Mouse (Mus musculus): ENCODE data around the gene Ckm.

The Ckm gene

DNA sequence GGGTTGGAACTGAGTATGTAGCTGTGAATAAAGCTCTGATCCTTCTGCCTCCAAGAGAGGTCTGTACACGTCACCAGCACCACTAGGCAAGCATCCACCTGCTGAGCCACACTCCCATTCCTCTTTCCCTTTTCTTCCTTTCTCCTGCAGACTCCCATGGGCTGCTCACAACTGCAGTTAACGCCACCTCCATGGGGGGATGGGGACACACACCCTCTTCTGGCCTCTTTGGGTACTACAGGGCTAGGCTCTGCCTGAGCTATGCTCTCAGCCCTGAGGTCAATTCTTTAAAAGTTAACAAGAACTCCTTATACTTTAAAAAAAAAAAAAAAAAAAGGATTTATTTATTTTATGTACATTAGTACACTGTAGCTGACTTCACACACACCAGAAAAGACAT lies 27.9 kb downstream of the Ckm start:
- DNase-seq (ENCODE audit: low read depth), result no peak

DNA sequence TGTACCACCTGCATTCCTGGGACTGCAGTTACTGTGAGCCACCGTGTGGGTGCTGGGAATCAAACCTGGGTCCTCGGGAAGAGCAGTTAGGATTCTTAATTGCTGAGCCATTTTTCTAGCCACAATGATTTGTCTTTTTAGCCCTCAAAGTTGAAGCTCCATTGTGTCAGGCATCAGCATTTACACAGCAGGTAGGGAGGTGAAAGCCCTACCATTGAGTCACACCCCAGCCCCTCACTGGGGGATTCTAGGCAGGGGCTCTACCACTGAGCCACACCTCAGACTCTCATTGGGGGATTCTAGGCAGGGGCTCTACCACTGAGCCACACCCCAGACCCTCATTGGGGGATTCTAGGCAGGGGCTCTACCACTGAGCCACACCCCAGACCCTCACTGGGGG lies 31.7 kb downstream of the Ckm start:
- DNase-seq (ENCODE audit: low read depth), result no peak

DNA sequence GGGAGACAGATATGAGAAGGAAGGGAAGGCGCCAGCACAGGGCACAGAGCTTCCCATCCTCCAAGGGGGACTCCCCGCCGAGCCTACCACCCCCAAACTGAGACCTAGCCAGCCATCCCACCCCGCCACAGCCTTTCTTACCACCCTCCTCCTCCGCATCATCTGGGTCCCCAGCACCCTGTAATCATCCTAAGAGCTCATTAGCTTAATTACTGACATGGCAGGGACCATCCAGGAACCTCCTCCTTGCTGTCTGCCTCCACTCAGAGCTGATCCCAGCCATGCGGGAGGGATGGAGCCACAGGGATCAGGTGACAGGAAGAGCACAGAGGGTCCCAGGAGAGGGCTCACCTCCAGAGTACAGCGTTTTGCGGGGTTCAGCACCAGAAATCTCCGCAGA lies 32.5 kb downstream of the Ckm start:
- no peak for DNase-seq (ENCODE audit: low read depth)

DNA sequence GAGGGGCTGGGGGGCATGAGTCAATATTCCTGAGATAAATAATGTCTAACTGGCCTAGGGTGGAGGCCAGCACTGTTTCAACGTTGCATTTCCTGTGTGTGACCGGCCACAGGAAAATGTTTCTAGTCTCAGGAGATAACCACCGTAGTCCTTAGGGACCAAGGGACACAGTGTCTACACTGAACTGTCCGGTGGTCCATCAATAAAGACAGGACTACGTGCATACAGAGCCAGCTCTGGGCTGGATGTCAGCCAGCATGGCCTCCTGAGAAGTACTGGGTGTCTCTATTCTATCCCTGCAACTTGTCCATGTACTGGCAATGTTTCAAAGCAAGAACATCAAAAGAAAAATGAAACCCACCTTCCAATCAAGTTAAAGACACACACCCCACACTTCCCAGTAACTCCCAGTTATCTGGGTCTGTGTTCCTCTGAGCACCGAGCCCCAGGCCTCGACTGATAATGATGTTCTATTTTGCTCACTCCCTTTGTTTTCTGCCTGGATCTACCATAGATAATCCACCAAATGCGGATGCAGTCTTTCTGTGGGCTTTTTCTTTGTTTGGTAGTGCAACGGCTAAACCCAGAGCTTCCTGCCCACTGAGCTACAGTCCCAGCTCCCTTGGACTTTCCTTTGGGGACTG lies 37.0 kb downstream of the Ckm start:
- DNase-seq (ENCODE audit: low read depth), result no peak

DNA sequence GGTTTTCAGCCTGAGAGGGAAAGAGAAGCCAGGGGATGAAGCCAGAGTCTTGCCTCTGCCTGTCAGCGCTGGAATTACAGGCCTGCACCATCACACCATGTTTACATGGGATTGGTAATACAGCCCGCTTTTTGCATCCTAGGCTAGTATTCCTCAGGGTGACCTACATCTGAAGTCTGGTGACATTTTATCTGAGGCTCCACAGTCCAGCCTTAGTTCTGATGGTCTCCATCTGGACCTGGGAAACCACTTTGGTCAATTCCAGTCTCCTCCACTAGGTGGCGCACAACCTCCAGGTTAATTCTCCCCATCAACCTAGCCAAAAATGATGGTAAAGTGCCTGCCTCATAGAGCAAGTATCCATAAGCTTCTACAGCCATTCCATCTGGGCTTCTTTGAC lies 38.8 kb downstream of the Ckm start:
- peak; percentile 92 for DNase-seq (ENCODE audit: low read depth)

DNA sequence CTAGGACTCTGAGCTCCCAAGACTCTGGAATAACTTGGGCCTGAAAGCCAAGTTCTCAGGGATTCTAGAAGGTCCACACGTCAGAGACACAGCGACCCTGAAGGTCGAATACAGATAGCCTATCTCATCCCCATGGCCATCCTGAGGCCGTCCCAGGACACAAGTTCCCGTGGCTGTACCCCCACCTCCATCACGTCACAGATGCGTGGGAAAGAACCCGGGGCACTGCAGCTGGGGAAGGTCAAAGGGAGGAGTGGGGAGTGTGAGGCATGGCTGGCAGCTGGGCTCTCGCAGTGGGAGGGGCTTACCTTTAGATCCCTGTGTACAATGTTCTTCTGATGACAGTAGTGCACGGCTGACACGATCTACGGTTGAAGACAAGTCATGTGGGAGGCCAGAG lies 40.2 kb downstream of the Ckm start:
- DNase-seq (ENCODE audit: low read depth), result no peak

DNA sequence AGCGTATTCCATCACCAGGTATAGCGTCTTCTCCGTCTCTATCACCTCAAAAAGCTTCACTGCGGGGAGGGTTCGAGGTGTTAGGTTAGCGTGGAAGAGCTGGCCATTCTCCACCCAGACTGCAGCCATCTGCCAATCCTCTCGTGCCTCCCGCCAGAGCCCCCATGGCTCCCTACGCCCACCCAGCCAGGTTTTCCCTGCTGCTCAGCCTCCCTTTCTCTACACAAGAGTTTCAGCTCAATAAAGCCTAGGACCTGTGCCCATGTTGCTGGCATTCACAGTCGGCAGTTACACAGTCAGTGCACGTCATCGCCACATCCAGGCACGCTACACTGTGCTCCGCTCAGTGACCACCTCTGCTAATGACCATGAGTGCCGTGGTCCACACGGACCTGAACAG lies 43.1 kb downstream of the Ckm start:
- no peak for DNase-seq (ENCODE audit: low read depth)

DNA sequence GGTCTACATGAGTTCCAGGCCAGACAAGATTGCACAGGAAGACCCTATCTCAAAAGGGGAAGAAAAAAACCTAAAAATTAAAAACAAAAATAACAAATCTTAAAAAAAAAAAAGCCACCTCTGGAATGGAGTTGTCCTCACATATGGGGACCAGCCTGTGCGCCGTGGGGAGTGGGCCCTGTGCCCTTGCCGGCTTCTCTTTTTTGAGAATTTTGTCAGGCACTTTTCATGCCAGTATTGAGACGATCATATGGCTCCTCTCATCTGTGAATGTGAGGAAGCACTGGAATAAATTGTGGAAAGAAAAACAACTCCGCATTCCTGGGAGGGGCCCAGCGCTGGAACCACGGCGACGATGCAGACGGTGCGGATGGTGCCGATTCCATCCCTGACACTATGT lies 44.6 kb downstream of the Ckm start:
- no peak for DNase-seq (ENCODE audit: low read depth)

DNA sequence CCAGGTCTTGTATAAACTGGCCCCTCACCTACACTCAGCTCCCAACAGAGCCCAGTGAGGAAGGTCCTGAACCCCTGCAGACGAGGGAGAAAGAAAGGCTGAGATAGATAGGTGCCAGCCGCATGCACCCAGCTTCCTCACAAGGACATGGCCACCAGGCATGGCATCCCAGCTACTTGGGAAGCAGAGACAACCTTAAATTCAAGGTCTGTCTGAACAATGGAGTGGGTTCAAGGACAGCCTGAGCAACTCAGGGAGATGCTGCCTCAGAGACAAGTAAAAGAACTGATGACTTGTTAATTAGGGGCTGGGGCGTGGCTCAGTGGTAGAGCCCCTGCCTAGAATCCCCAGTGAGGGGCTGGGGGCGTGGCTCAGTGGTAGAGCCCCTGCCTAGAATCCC lies 50.6 kb downstream of the Ckm start:
- no peak for DNase-seq (ENCODE audit: low read depth)

DNA sequence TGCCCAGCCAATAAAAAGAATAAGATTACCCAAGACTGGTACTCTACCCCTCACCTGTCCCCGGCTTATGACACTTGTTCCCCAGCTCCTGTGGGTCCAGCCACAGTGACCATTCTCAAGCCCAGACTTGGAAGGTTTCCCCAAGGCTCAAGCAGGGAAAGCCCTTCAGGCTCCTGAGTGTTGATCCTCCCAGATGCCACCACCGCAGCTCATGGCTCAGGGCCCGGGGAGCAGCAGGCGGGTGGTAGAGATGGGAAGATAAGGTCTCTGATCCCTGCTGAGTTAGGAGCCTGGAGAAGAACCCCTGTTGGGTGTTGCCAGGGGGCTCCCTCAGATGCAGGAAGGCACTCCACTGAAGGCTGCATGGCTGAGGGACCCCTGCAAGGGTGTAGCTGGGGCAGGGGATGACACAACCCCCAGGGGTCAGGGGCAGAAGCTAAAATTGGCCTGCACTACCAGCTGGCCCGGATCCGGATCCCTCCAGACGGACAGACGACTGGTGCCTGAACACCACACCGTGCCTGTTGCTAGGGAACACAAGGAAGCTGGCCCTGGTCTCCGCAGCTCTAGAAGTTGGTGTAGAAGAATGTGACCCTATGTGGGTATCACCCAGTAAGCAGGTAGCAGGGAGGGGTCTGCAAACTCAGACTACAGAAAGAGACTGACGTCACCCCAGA lies 51.4 kb downstream of the Ckm start:
- no peak for DNase-seq (ENCODE audit: low read depth)

DNA sequence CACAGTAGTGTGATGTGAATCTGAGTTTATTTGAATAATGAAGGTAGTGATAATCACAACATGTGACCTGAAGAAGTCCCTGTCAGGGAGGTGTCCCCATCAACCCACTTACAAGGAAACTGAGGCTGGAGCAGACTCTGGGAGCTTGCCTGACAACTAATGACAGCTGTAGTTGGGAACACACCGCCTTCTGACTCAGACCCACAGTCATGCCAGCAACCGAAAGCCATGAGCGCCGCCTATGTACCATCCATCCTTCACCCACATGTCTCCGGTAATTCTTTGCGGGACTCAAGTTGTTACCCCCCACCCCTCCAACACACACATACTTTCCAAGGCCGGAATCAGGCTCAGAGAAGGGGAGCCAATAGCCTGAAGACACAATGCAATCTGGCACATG lies 52.1 kb downstream of the Ckm start:
- no peak for DNase-seq (ENCODE audit: low read depth)

DNA sequence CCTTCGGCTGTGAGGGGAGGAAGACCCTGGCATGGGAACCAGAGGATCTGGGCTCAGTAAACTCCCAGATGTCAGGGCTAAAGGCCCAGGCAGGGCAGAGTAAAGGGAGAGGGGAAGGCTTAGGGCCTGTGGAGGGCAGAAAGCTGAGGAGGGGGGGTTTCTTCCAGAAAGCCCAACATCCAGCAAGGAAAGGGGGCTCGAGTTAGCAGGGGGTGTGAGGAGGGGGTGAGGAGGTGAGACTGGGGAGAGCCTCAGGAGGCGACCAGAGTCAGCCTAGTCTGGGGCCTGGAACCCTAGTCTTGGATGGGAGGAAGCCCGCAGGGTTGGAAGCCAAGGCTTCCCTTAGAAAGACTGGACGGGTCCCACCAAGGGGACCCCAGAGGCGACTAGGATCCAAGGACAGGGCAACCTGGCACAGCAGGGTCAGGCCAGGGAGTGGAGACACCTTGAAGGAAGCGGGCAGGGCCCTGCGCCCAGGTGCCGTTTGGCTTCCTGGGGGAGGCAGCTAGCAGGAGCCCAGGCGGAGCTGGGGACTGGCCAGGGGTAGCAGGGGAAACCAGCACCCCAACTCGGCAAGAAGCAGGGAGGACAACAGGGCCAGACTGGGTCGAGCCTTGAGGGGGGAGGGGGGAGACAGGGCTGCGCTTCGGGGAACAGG lies 53.0 kb downstream of the Ckm start:
- DNase-seq (ENCODE audit: low read depth), result no peak

DNA sequence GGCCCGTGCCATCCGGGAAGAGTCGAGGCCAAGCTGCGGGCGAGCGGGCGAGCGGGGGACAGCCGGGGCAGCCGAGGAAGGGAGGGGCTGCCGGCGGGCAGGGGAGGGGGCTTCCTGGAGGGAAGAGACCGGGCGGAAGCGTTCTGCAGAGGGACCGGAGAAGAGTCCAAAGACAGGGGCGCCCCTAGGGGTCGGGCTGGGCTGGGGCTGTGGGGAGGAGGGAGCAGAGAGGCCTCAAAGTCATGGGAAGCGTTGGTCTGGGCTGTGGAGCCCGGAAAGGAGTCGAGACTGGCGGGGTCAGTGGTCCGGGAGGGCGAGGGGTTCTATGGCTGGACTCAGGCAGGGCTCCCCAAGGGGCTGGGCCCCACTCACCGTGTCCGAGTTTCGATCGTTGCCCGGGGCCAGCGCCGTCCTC lies 53.5 kb downstream of the Ckm start:
- DNase-seq (ENCODE audit: low read depth), result peak; percentile 76

DNA sequence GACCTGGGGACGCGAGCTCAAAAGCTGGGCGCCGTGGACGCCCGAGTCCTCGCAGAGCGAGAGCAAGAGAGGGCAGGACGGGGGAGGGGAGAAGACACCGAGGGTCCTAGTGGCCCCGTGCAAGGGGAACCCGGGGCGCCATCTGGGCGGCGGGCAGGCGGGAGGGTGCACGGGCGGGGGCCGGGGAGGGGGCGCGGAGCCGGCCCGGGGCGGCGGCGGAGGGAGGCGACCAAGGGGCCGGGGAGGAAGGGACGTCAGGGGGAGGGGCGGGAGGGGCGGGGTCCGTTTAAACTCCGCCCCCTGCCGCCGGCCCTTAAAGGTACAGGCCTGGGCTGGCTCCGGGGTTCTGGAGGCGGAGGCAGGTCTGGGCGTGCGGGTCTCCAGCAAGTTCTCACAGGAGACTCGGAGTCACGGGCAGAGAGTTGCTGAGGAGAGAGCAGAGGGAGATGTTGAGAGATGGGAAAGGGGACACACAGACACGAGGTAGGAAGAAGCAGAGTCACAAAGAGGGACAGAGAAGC lies 54.1 kb downstream of the Ckm start, which contains the start of gene Mark4:
TSS of gene Mark4 (minus strand) at position 231 of the 521 bp plus-strand sequence.
- DNase-seq (ENCODE audit: low read depth), result peak; percentile 92

DNA sequence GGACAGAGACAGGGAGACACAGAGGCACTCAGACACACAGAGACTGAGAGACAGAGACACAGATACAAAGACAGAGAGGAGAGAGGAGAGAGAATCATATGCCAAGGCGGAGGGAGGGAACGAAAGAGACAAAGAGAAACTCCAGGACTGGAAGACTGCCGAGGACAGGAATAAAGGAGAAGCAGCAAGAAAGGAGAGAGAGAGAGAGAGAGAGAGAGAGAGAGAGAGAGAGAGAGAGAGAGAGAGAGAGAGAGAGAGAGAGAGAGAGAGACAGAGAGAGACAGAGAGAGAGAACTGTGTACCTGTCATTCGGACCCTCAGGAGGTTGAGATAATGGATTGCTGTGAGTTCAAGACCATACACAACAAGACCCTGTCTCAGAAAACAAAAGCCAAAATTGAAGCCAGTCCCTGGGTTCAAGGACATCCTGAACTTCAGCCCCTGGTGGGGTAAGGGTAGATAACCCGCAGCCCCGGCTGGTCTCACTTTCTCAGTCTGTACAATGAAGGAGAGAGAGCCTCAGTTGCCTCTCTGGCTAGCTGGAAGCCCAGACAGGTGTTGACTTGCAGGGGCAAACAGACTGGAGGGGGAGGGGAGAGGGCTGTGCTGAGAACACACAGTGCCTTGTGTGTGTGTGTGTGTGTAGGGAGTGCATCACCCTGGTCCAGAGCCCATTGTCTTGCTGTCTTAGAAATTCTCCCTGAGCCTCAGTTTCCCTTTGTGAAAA lies 54.7 kb downstream of the Ckm start:
- no peak for DNase-seq (ENCODE audit: low read depth)

DNA sequence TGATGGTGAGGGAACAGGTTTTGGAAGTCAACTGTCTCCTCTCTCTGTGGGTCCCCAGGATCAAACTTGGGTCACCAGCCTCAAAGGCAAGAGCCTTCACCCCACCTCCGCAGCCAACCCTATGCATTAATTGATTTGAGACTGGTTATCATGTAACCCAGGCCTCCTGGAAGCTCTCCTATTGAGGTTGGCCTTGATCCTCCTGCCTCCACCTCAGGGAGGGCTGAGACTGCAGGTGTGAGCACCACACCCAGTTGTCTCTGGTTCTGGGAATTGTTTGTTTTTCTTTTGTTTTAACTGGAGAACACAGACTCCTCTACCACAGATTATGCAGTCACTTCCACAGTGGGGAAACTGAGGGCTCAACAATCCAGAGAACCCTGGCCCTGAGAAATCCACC lies 55.9 kb downstream of the Ckm start:
- no peak for DNase-seq (ENCODE audit: low read depth)

DNA sequence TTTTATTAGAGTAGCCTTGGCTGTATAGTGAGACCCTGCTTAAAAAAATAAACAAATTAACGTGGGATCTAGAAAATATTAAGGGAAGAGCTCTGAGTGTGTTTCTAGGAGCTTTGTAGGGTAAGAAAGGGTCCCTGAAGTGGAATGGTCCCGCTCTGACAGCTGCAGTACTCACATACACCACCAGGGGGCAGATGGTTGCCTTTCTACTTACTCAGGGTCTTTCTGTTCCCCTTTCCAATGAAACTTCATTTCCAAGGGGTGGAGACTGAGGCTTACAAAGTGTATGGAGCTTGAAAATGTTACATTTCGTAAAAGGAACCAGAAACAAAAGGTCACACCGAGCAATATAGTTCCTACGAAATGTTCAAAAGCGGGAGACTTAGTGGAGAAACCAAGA lies 56.9 kb downstream of the Ckm start:
- DNase-seq (ENCODE audit: low read depth), result peak; percentile 84

DNA sequence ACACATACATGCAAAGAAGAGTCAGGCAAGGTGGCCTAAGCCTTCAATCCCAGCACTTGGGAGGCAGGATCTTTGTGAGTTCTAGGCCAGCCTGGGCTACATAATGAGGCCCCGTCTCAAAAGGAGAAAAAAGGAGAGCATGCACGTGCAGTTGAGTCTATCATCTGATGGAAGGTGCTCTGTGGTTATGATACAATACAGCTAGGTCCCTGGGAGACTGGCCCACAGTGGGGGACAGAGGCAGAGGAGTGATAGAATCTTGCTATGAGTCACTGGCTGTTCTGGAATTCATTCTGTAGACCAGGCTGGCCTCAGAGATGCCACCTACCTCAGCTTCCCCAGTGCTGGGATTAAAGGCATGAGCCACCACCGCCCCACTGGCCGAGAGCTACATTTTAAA lies 57.9 kb downstream of the Ckm start:
- DNase-seq (ENCODE audit: low read depth), result no peak

DNA sequence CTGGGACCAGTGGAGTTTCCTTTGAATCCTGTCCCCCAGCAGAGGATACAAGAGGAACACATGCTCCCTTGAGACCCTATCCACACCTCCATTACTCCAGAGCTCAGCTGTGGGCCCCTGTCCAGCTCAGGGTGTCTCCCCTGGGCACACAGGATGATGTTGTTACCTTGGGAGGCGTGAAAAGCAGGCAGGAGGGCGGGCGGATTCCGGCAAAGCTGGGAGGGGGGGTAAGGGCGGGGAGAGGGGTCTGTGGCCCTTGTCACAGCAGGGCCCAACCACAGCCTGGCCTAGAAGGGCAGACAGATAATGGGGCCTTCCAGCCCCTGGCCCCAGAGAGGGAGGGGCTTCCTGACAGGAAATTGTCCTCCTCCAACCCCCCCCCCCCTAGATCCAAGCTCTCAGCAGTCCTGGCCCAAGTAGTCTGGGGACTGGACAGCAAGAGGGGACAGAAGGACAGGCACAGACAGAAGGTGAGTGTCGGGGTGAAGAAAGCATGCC lies 58.4 kb downstream of the Ckm start, which contains the start of gene Exoc3l2:
TSS of gene Exoc3l2 (plus strand) at position 448 of the 498 bp plus-strand sequence.
- no peak for DNase-seq (ENCODE audit: low read depth)

DNA sequence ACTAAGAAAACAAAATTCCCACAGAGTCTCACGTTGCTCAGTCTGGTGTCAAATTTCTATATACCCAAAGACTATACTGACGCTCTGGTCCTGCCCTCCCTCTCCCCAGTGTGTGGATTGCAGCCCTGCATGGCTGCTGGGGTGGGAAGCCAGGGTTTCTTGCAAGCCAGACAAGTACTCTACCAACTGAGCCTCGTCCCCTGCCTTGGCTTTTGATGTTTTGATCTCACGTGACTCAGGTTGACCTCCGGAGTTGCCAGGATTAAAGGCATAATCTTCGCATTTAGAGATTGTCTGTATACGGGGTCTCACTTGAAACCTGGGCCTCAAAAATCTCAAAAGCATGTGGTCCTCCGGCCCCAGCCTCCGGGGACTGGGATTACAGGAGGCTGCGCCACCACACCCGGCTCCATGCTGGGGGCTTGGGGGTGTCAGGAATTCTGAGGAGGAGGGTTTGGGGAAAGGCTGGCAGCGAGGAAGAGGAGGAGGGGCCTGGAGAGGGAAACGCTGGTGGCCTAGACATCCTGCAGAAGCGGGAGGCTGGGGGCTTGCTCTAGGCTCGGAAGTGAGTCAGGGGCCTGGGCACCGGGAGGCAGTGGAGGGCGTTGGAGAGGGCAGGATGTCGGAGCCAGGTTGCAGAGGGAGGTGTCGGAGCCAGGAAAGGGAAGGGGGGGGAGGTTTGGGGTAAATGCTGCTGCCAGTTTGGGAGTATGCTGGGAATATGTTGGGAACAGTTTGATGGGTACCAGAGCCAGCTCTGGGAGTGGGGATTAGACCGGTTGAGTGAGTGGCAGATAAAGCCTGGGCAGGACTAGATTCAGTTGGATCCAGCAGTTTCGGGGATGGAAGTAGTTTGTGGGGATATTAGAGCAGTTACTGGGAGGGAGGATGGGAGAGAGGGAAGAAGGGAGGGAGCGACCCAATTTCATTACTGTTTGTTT lies 60.1 kb downstream of the Ckm start:
- DNase-seq (ENCODE audit: low read depth), result peak; percentile 68

DNA sequence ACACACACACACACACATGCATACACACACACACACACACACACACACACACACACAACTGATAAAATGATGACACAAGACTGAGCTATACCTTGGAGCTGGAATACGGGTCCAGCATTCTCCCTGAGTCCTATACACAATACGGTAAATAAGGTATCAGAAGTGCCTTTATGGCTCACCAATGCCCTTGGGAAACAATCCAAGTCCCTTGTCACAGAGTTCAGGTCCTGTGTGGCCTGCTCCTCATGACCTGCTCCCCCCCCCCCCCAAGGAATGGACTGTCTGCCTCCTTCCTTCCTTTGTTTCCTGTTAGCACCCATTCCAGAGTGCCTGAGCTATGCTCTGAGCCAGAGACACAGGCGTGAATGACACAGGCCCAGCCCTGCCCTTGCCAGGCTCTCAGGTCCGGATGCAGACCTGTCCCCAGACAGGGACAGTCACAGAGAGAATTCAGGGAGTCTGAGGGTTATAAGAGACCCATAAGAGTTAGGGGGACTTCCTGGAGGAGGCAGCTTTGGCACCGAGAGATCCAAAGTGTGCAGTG lies 62.1 kb downstream of the Ckm start:
- DNase-seq (ENCODE audit: low read depth), result no peak

Measured in NIH3T3 (cell line).